Mouse (Mus musculus): ENCODE measurements around the gene Gm36176.
"Not testable (repeated sequence)": the region's sequence is repeated elsewhere in the genome, so short reads cannot be mapped to it uniquely, and the experiment has no call there.

Gene Gm36176

DNA sequence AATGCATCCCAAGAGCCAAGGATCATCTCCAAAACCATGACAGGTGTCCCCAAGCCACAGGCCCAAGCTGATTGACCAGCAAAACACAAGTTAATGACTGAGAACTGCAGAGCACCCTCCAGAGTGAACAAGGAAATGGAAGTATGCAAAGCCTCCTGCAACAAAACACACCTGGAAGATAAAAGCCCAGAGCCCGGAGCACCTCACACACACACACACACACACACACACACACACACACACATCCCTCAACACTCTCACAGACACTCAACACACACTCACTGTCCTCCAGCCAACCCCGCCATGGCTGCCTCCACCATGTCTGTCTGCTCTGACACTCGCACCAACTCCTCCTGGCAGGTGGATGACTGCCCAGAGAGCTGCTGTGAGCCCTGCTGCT, at the start of gene Gm36176:
Gm36176 (plus strand) TSS at position 301 of the 400 bp plus-strand sequence.
- DNase-seq, result no peak

DNA sequence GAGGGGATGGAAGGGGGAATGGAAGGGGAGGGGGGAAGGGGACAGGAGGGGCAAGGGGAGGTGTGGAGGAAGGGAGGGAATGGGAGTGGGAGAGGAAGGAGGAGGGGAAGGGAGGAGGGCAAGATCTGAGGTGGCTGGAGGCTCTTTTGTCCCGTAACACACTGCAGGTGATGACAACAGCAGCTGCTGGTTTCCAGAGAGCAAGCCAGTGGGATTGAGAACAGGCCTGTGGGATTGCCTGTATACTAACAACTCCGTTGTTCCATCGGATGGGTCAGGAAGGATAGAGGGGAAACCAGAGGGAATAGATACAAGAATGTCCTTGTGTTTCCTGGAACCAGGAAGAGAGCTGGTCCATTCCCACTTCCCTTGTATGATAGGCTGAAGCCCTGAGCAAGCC, 48.9 kb upstream of the Gm36176 start:
- no peak for DNase-seq

DNA sequence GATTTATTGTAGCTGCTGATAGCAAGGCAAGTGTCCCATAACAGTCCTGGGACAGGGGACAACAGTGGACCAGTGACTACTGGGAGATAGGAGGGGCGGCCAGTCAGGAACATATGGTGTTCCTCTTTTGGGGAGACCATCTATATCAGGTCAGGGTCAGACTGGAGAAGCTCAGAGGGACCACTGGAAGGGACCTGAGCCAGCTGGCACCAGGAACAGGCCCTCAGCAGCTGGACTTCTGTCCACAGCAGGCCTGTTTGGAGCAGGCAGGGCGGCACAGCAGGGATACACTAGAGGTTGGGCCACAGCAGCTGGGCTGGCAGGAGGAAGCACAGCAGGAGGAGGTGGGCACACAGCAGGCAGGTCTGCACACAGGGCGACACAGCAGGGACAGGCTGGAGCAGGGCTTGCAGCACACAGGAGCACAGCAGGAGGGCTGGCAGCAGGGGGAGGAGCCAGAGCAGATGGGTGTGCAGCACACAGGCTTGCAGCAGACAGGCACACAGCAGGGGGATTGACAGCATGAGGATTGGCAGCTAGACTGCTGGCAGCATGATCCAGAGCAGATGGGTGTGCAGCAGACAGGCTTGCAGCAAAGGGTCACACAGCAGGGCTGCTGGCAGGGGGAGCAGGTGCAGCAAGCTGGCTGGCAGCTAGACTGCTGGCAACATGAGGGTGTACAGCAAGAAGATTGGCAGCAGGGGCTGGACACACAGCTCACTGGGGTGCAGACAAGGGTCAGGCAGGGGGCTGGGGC, 48.3 kb upstream of the Gm36176 start:
- DNase-seq, result not testable (repeated sequence)

DNA sequence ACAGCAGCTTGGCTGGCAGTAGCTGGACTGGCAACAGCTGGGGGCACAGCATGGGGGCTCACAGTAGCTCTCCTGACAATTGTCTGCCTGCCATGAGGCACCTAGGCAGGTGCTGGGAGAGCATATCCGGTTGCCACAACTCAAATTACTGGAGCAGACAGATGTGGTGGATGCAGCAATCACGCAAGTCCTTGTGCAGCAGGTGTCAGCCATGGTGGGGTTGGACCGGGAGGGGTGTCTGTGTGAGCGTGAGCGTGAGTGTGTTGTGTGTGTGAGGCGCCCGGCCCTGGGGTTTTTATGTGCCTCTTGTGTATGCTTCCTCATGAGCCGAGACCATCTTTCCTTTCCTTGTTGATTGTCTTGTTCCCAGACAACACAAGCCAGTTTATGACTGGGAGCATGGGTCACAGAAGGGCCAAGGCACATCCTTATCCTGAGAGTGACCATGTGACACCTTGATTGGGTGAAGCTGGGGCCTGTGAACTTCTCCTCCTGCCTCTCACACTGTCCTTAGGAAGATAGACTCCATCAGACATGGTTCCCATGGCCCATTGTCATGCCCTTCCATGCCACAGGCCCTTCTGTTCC, 47.6 kb upstream of the Gm36176 start, which contains the start of gene Gm19668:
Gm19668 (minus strand) TSS at position 213 of the 588 bp plus-strand sequence.
- DNase-seq, result no peak

DNA sequence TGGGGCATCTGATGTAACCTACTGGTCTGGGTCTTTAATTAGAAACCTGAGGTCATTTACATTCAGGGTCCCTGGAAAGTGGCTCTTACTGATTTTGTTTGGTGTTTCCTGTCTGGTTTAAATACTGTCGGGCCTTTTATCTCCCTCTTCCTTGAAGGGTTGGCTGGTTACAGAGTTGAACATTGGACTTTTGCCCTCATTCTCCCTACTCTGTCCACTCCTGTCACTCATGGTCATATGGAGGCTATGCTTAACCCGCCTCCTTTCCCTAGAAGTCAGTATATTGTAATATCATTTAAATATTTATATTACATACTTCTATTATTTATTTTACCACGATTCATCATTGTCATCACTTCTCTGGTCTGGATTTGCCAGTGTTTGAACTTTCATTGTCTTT, 42.5 kb upstream of the Gm36176 start:
- DNase-seq, result no peak

DNA sequence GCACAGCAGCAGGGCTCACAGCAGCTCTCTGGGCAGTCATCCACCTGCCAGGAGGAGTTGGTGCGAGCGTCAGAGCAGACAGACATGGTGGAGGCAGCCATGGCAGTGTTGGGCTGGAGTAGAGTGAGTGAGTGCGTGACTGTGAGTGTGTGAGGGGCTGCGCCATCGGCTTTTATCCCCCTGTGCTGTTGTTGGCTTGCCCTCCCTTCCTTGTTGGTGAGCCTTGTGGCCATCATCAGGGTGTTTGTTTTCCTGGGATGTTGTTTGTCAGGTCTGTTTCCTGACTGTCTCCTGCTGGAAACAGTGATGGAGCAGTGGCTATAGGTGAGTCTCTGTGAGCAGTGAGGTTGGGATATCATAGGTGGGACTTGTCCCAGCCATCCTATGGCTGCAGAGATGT, 34.9 kb upstream of the Gm36176 start, which contains the start of gene Gm9507:
Gm9507 (minus strand) TSS at position 101 of the 400 bp plus-strand sequence.
- DNase-seq, result no peak

DNA sequence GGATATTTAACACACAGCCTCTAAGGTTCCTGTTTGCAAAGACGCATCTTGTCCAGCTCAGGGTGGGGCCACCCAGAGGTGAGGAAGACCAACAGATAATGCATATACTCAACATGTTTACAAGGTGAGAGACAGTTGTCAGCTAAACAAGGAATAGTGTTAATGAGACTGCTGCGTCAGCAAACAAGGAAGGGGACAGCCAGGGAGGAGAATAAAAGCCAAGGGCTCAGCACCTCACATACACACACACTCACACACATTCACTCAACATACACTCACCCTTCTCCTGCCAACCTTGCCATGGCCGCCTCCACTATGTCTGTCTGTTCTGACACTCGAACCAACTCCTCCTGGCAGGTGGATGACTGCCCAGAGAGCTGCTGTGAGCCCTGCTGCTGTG, 32.2 kb upstream of the Gm36176 start, which contains the start of gene Gm2696:
Gm2696 (plus strand) TSS at position 301 of the 400 bp plus-strand sequence.
- DNase-seq, result no peak

DNA sequence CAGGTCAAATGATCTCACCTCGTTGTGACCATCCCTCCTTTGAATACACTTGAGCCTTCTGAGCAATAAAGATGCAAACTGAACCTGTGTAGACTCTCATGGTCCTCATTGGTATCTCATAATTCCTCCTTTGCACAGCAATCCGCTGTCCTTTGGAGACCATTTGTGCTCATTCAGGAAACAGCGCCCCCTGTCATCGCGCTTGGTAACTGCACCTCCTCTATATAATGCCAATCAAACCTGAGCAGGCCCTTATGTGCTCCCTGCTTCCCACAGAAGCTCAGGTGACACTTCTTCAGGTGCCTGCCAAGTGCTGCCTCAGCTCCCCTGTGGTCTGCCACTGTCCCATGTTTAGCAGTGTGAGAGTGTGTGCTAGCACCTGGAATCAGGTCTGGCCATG, 31.1 kb upstream of the Gm36176 start:
- peak; percentile 30 for DNase-seq

DNA sequence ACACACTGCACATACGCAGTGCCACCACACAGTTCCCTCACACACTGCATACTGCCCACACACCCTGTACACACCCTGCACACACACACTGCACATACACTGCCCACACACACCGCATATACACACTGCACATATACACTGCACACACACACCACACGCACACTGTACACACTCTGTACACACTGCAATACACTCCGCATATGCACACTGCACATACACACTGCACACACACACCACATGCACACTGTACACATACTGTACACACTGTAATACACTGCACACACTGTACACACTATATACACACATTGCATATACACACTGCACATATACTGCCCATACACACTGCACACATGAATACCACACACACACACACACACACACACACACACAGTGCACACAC, 28.1 kb upstream of the Gm36176 start:
- DNase-seq, result no peak

DNA sequence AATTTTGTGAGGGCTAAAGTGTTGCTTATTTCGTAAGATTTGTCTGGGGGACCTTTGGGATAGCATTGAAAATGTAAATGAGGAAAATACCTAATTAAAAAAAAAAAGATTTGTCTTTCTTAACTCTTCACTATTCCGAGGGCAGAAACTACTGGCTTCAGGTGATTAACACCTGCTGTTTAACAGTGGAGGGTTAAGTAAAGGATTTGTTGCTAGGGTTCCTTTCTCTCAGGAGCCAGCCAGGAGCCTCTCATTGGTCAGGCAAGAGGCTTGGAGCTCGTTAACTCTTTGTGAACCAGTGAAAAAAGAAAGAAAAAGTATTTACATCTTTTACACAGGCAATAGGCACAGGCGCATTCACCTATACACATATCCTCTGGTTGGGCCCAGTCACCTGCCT, 27.4 kb upstream of the Gm36176 start:
- DNase-seq, result no peak

DNA sequence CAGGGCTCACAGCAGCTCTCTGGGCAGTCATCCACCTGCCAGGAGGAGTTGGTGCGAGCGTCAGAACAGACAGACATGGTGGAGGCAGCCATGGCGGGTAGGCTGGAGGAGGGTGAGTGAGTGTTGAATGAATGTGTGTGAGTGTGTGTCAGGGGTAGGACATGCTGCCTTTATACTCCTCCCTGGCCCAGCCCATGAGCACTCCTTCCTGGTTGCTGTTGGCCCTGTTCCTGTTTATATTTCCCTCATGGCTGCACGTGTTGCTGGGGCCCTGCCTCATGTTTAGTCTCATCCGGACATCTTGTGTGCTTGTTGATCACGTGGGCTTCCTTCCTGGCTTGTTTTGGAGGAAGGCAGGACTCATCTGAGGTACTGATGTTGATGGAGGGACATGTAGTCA, 19.7 kb upstream of the Gm36176 start, which contains the start of gene Krtap10-4:
Krtap10-4 (minus strand) TSS at position 145 of the 400 bp plus-strand sequence.
- no peak for DNase-seq

DNA sequence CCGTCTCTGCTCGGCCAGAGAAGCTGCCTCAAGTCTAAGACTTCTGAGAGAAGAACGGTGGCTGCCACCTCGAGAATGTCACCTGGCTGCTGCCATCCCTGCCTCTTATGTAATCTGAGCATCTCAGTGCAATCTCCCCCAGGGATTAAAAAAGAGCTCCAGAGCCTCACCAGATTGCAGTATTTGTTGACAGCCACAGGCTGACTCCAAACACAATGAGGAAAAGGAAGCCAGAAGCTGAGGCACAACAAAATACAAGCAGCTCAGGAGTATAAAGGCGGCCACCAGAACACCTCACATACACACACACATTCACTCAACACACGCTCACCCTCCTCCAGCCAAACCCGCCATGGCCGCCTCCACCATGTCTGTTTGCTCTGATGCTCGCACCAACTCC, 11.0 kb upstream of the Gm36176 start, which contains the start of gene Krtap10-10:
Krtap10-10 (plus strand) TSS at position 301 of the 400 bp plus-strand sequence.
- DNase-seq, result no peak

DNA sequence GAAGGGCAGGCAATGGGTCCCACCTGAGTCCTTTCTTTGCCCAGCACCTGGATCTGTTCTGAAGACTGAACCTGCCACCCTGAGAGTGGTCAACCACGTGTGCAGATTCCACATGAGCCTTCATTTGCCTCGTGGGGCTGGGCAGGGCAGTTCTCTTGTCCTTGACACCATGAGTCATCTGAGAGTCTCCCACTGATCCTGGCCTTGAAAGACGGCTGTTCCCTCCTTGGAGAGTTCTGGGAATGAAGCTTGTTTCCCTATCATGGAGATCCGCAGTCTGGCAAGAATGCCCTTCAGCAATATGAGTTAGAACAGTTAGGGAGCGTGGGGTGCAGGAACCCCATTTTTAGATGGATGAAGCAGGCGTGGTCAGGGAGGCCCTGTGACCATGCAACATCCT, 7.6 kb upstream of the Gm36176 start:
- no peak for DNase-seq

DNA sequence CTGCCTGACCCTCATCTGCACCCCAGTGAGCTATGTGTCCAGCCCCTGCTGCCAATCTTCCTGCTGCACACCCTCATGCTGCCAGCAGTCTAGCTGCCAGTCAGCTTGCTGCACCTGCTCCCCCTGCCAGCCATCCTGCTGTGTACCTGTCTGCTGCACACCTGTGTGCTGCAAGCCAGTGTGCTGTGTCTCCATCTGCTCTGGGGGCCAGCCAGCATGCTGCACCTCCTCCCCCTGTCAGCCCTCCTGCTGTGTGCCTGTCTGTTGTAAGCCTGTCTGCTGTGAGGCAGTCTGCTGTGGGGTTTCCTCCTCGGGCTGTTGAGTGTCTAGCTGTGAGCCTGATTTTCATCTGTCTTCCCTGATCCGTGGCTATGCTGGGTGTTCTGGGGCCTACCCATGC, 358 bp downstream of the Gm36176 start:
- DNase-seq, result no peak

DNA sequence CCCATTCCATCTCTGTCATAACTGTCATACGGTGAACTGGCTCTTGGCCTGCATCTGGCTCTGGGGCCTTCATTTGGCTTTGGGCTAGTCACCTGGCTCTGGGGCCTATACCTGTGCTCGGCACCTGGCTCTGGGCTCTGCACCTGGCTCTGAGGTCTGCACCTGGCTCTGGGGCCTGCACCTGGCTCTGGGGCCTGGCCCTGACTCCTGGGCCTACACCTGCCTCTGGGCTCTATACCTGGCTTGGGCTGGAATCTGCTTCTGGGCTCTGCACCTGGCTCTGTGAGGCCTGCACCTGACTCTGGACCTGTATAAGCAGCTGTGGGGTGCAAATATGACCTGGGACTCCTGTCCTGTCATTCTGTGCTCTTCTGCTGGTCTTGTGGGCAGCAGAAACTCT, 935 bp downstream of the Gm36176 start:
- DNase-seq, result no peak

DNA sequence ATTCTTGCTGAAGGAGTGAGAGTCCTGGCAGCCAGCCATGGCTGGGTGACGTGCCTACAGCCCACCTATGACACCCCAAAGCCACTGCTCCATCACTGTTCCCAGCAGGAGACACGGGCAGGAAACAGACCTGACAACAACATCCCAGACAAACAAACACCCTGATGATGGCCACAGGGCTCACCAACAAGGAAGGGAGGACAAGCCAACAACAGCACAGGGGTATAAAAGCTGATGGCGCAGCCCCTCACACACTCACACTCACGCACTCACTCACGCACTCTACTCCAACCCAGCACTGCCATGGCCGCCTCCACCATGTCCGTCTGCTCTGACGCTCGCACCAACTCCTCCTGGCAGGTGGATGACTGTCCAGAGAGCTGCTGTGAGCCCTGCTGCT, 6.0 kb downstream of the Gm36176 start, which contains the start of gene Gm10318:
Gm10318 (plus strand) TSS at position 301 of the 400 bp plus-strand sequence.
- DNase-seq, result no peak

DNA sequence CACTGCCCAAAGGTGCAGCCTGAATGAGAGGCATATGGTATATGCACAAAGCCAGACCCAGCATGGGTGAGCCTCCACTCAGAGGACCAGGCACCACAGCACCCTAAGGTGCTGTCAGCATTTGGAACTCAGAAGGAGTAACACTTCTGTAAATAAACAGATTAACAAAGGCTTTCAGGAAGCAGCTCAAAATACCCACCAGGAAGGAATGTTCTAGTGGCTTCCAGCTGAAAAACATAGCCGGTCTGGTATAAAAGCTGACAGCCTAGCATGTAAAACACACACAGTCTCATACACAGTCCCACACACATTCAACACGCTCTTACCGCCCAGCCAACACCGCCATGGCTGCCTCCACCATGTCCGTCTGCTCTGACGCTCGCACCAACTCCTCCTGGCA, 15.1 kb downstream of the Gm36176 start, which contains the start of gene Gm3285:
Gm3285 (plus strand) TSS at position 301 of the 400 bp plus-strand sequence.
- DNase-seq, result no peak

DNA sequence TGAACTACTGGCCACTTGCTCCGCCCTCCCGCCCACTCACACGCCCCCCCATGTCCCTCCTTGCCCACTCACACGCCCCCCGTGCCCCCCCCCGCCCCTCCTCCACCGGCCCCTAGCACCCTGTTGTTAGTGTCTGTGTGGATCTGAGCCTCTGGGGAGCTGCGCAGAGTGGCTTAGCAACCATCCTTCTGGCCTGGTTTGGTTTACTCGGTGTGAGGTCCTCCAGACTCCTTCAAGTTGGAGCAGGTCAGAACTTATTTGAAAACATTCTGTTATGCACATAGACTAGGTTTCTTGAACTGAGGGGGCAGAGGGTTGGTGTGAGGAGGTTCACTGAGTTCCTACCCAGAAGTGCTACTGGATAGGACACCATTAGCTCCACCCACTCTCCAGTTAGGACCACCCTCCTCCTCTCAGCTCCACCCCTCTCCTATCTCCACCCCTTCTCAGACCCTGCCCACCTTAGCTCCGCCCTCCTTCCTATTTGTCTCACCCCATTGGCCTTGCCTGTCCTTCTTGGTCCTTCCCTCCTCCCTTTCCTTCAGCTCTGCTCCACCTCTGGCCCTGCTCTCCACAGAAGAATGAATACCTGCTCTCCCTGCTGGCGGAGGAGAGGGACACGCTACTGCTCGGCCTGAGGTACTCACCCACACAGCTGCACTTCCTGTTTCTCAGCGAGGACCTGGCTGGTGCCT, 17.6 kb downstream of the Gm36176 start:
- DNase-seq, result peak; percentile 40

DNA sequence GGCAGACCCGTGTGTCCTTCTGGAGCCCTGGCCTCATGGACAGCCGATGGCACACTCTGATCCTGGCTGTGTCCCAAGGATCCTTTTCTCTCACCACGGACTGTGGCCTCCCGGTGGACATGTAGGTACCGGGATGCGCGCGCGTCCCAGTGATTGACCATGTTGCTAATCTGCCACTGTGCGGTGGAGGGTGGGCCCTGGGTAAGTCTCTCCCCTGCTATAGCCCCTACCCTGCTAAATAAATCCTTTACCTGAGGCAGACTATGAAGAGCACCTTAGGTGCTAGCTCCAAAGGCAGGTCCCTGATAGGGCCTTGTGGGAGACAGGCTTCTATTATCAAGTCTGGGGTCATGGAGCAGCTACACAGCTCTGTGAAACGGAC, 18.1 kb downstream of the Gm36176 start:
- no peak for DNase-seq

DNA sequence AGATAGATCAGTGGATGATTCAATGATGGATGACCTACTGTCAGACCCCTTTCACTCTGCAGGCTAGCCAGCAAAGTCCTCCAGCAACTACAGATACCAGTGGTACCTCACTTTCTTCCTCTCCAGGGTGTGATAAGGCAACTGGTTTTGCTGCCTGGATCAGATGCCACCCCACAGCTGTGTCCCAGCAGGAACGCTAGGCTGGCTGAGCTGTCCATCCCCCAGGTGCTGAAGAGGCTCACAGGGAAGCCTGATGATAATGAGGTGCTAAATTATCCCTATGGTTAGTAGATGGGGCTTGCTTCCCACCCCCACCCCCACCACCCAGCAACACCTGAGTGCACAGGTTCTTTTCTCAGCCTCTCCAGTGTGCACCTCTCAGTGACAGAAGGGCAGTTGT, 20.9 kb downstream of the Gm36176 start:
- DNase-seq, result no peak

DNA sequence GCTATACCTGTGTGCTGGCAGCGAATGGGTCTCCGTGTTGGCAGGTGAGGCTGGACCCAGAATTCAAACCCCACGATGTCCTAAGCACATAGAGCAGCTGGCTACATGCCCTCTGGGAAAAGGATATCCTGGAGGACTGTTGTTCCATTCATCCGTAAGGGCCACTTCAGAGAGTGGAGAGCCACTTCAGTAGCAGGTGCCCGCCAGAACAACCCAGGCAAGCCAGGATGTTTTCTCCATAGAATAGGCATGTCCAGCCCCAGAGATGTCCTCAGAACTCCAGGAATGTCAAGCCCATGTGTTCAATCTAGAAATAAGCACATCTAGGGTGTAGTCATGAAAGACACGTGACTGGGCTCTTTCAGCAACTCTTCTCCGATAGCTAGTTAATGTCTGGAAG, 23.0 kb downstream of the Gm36176 start:
- peak; percentile 30 for DNase-seq

DNA sequence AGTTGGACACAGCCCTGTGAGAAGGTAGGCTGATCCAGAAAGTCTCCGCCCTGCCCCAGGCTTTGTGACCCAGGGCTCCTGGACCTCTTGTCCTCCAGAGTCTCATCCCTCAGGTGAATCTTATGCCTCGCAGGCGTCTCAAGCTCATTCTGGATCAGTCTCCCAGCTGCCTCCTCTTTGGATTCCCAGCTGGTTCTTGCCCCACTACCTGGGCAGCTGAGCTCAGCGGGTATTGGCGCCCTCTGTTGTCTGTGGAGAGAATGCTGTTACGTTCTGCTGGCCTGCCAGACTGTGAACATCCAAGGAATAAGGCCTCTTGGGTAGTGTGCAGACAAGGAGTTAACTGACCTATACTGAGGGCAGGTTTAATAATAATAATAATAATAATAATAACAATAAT, 32.4 kb downstream of the Gm36176 start:
- DNase-seq, result peak; percentile 42

DNA sequence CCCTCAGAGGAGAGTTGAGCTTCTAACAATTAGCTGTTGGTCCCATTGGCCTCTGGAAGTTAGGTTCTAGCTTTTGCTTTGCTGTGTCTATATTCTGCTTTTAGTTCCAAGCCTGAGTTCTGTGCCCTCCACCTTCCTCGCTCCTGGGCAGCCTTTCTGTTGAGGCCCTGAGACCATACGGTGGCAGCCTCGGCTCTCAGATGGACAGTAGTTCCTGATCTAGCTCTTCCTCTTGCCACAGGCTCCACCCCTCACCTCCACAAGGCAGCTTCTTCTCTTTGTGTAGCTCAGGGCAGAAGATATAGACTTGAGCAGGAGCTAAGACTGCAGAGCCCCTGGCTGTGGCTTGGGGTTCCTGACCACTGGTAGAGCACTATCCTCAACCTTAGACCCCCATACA, 33.7 kb downstream of the Gm36176 start:
- no peak for DNase-seq

DNA sequence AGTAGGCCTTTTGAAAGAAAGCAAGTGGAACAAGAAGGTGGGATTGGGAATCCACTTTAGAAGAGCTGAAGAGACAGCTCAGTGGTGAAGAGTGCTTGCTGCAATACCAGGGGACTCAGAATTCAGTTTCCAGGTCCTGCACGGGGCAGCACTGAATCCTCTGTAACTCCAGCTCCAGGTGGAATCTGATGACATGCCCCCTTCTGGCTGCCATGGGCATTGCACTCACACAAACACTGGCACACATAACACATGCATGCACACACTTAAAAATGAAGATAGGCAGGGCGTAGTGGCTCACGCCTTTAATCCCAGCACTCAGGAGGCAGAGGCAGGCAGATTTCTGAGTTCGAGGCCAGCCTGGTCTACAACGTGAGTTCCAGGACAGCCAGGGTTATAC, 36.0 kb downstream of the Gm36176 start:
- DNase-seq, result no peak

Data from lung, postnatal 14 days (tissue).